In the genomic region with DNA sequence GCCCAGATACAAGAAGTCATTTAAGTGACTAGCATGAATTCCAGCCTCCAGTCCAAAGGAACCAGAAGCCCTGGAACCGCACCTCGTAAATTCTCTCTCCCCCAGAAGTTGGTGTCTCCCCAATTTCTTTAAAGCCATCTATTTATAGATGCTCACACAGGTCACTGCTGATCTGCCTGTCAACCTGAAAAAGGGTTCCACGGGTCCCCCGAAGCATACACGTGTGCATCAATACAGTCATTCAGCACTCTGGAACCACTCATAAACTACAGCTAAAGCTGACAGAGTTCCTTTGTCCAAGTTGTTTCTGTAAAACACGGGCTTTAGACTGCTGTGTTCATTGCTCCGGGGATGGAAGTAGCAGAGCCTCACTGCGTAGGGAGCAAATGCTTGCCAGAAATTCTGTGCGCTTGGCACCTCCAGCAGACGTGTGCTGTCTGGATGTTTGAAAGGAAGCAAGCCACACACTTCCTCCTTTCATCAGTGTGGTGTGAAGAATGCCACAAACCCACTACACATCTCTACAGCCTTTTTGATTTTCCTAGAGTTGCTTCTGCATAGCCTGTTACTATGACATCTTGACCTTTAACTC, we compare ENCODE assay signal across 10 mouse cellular contexts.
A peak's percentile ranks its signal among the peaks of the same experiment; 100 is the strongest.
DNase-seq lines count a peak whose midpoint lies in the region; ATAC-seq and TF ChIP-seq lines count a peak whose summit lies in the region.
"Had no signal": no experiment of that assay in that cellular context is flagged by ENCODE, and none has a peak within 500 bp of the region (broad histone marks: within the 10 kb centered on the region; RNA-seq: fewer than 3 reads in every experiment).

No protein-coding gene starts in this region.

- no peak overlapping the region for H3K9ac ChIP-seq in forebrain, embryonic 15.5 days (replicated peaks)
- H3K9ac ChIP-seq in forebrain, embryonic 13.5 days = no peak overlapping the region
- H3K9ac ChIP-seq: hindbrain, embryonic 15.5 days had no signal

- ATAC-seq in forebrain, embryonic 15.5 days (replicated peaks) = peak; percentile 51; the same call in 1 of the 2 replicates
- no peak for ATAC-seq in forebrain, embryonic 13.5 days
- peak; percentile 44 to 78 for ATAC-seq in hematopoietic stem cell, adult 5-6 weeks (replicated peaks in 1 of 2; ENCODE audit: insufficient read depth in 1 of 2, low FRiP score in 2 of 2, low TSS enrichment in 1 of 2, low read depth in 1 of 2, poor library complexity in 2 of 2, severe bottlenecking in 2 of 2)
- no peak for ATAC-seq in erythroblast, adult 5-6 weeks (replicated peaks; ENCODE audit: low FRiP score, poor library complexity, severe bottlenecking)

- no peak overlapping the region for H3K4me2 ChIP-seq in forebrain, embryonic 15.5 days (replicated peaks)
- H3K4me2 ChIP-seq in forebrain, embryonic 13.5 days = no peak overlapping the region
- H3K4me2 ChIP-seq: hindbrain, embryonic 15.5 days had no signal

- 69% methylated on average over 10 of the region's 10 CpGs for WGBS in forebrain, embryonic 15.5 days
- 77% methylated on average over 10 of the region's 10 CpGs for WGBS in forebrain, embryonic 13.5 days
- 15% methylated on average over 10 of the region's 10 CpGs for WGBS in cerebellum, adult 2 months

- no peaks in the 10 kb centered on the region for H3K27me3 ChIP-seq in forebrain, embryonic 15.5 days
- no peaks in the 10 kb centered on the region for H3K27me3 ChIP-seq in forebrain, embryonic 13.5 days
- H3K27me3 ChIP-seq in cerebellum, adult 2 months (ENCODE audit: control insufficient read depth, insufficient read depth, low read length) = no peaks in the 10 kb centered on the region
- H3K27me3 ChIP-seq: hindbrain, embryonic 15.5 days had no signal

- no peak overlapping the region; the same call in 1 of the 2 replicates for H3K27ac ChIP-seq in forebrain, embryonic 15.5 days (replicated peaks)
- H3K27ac ChIP-seq in forebrain, embryonic 13.5 days = no peak overlapping the region
- H3K27ac ChIP-seq in layer of hippocampus, adult 2 months = 0 out of 2 replicates have a peak overlapping the region, but pooled peaks have one; percentile 8
- H3K27ac ChIP-seq in cerebellum, adult 2 months (ENCODE audit: insufficient read depth, low read length) = 0 out of 2 replicates have a peak overlapping the region, but pooled peaks have one; percentile 49
- H3K27ac ChIP-seq: hindbrain, embryonic 15.5 days had no signal

- peaks cover 23% of the 10 kb centered on the region for H3K36me3 ChIP-seq in forebrain, embryonic 15.5 days
- H3K36me3 ChIP-seq in forebrain, embryonic 13.5 days (ENCODE audit: poor library complexity, severe bottlenecking) = peaks cover 49% of the 10 kb centered on the region
- H3K36me3 ChIP-seq: hindbrain, embryonic 15.5 days had no signal

- H3K4me1 ChIP-seq in forebrain, embryonic 15.5 days = peaks cover 10% of the 10 kb centered on the region
- H3K4me1 ChIP-seq in forebrain, embryonic 13.5 days = 0 out of 2 replicates have a peak, but pooled peaks cover 6% of the 10 kb centered on the region
- peaks cover 13% of the 10 kb centered on the region for H3K4me1 ChIP-seq in cerebellum, adult 2 months (ENCODE audit: control insufficient read depth, insufficient read depth, low read length)

- DNase-seq in layer of hippocampus, adult 2 months (ENCODE audit: low spot score in 2 of 2) = peak in 1 of 2 experiments; percentile 25
- DNase-seq in layer of hippocampus, adult 8-10 months (ENCODE audit: low spot score in 2 of 2) = no peak
- peak; percentile 54 to 67 for DNase-seq in cerebellum, adult 2 months
- no peak for DNase-seq in spleen, postnatal 14 days (ENCODE audit: low spot score in 2 of 2)
- DNase-seq: thymus, postnatal 36 days had no signal

- TF ChIP-seq CTCF in layer of hippocampus, adult 2 months (conservative IDR thresholded peaks at IDR 0.05) = no peak
- no peak for TF ChIP-seq CTCF in cerebellum, adult 2 months (IDR thresholded peaks at IDR 0.05; ENCODE audit: borderline replicate concordance, insufficient read depth, low read depth, low read length)

- H3K9me3 ChIP-seq in forebrain, embryonic 15.5 days = no peaks in the 10 kb centered on the region
- no peaks in the 10 kb centered on the region for H3K9me3 ChIP-seq in forebrain, embryonic 13.5 days (replicated peaks)
- H3K9me3 ChIP-seq: hindbrain, embryonic 15.5 days had no signal

- H3K4me3 ChIP-seq in forebrain, embryonic 15.5 days = no peak overlapping the region
- H3K4me3 ChIP-seq in forebrain, embryonic 13.5 days = no peak overlapping the region
- H3K4me3 ChIP-seq in layer of hippocampus, adult 2 months = no peak overlapping the region
- no peak overlapping the region for H3K4me3 ChIP-seq in cerebellum, adult 2 months (replicated peaks; ENCODE audit: insufficient read depth, low read depth, low read length)
- H3K4me3 ChIP-seq: hindbrain, embryonic 15.5 days had no signal

- no peak for TF ChIP-seq POLR2A in cerebellum, adult 2 months (IDR thresholded peaks at IDR 0.05; ENCODE audit: borderline replicate concordance, insufficient read depth, low read length)

Comparison
In these comparisons a context has a peak if more than half of its experiments do, and no peak if none do; other contexts are left out.
1. ATAC-seq: peak in forebrain, embryonic 15.5 days (single experiment) and hematopoietic stem cell, adult 5-6 weeks (2 of 2); none in forebrain, embryonic 13.5 days (single experiment) and erythroblast, adult 5-6 weeks (single experiment).
2. H3K27ac ChIP-seq: peak in layer of hippocampus, adult 2 months (single experiment) and cerebellum, adult 2 months (single experiment); none in forebrain, embryonic 15.5 days (single experiment) and forebrain, embryonic 13.5 days (single experiment).
3. DNase-seq: peak in cerebellum, adult 2 months (2 of 2); none in layer of hippocampus, adult 8-10 months (0 of 2) and spleen, postnatal 14 days (0 of 2).